Mouse (Mus musculus) C2C12 (cell line): Measurements from ENCODE around the gene Apc2.

Experiments used
- CEBPB ChIP-seq: IDR thresholded peaks from one replicate; pipeline ENCODE4 v1.6.1; 2011; ENCODE audit warnings: low read depth, mild to moderate bottlenecking, control low read depth, moderate library complexity
- CTCF ChIP-seq: IDR thresholded peaks from one replicate; pipeline ENCODE4 v1.5.1; 2011; ENCODE audit not compliant: control insufficient read depth, insufficient read depth, insufficient read length
- FOSL1 ChIP-seq: IDR thresholded peaks from one replicate; pipeline ENCODE4 v1.8.0; 2011; ENCODE audit warnings: mild to moderate bottlenecking, low read length; ENCODE audit not compliant: poor library complexity, insufficient read depth, severe bottlenecking
- MAX ChIP-seq: IDR thresholded peaks from one replicate; pipeline ENCODE4 v1.6.1; 2011; ENCODE audit warnings: mild to moderate bottlenecking, control low read depth
- MYOD1 ChIP-seq: IDR thresholded peaks from one replicate; pipeline ENCODE4 v1.6.1; 2011; ENCODE audit warnings: low read depth; ENCODE audit not compliant: control insufficient read depth, insufficient read length
- MYOG ChIP-seq: IDR thresholded peaks from one replicate; pipeline ENCODE4 v1.6.1; 2011; ENCODE audit not compliant: control insufficient read depth, insufficient read length; ENCODE audit errors: extremely low read depth
- USF1 ChIP-seq: IDR thresholded peaks from one replicate; pipeline ENCODE4 v1.6.1; 2011; ENCODE audit warnings: low read depth, mild to moderate bottlenecking, control low read depth, moderate library complexity

DNA sequence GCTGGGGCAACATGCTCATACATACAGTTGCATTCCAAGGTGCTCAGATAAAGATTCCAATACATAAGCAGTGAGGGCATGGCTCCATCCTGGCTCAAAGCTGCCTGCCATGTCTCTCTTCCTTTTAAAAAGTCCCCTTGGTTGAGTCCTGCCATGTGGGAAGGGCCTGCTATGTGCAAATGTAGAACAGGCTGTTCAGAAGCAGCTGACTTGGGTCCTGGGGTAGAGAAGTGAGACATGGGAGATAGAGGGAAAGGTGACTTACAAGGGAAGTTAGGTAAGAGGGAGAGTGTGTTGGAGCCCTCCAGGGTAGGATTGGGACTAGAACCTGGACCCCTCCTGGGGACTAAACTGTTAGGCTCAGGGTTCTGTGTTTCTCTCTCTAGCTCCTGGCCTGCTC is 43.8 kb upstream of the Apc2 start:
- TF ChIP-seq MAX (no peak), CTCF (no peak), USF1 (no peak), FOSL1 (no peak), MYOG (no peak), MYOD1 (no peak), CEBPB (no peak)
